Mouse (Mus musculus) E14TG2a.4 (cell line): ENCODE measurements at regions not wholly inside any gene's neighbourhood (a gene's known extent, or its start where the extent isn't known, plus 50 kb on each side); places are given as distances from the start of the nearest gene placed in this dataset.
"Not testable (repeated sequence)": the region's sequence is repeated elsewhere in the genome, so short reads cannot be mapped to it uniquely, and the experiment has no call there.

Experiments
- H3K27me3 ChIP-seq: 2 replicates; pipeline ENCODE4 v1.6.1; 2014; ENCODE audit warnings: low read length, control low read depth; ENCODE audit not compliant: insufficient read depth
- H3K36me3 ChIP-seq: 2 replicates; pipeline ENCODE4 v1.6.1; 2014; ENCODE audit warnings: low read length, control low read depth; ENCODE audit not compliant: insufficient read depth
- H3K4me1 ChIP-seq: replicated peaks from 2 replicates; pipeline ENCODE4 v1.6.1; 2014; ENCODE audit warnings: low read depth, low read length, control low read depth
- H3K4me3 ChIP-seq: replicated peaks from 2 replicates; pipeline ENCODE4 v1.5.1; 2014; ENCODE audit warnings: mild to moderate bottlenecking, low read length
- H3K9me3 ChIP-seq: 2 replicates; pipeline ENCODE4 v1.6.1; 2014; ENCODE audit warnings: low read length, control low read depth
- CTCF ChIP-seq: conservative IDR thresholded peaks from 2 replicates; pipeline ENCODE4 v1.5.1; 2014; ENCODE audit warnings: low read length
- NANOG ChIP-seq: IDR thresholded peaks from 2 replicates; pipeline ENCODE4 v1.6.1; 2014; ENCODE audit warnings: borderline replicate concordance, low read length, mixed read lengths
- POU5F1 ChIP-seq: IDR thresholded peaks from 2 replicates; pipeline ENCODE4 v1.6.1; 2014; ENCODE audit warnings: low read length, borderline replicate concordance

DNA sequence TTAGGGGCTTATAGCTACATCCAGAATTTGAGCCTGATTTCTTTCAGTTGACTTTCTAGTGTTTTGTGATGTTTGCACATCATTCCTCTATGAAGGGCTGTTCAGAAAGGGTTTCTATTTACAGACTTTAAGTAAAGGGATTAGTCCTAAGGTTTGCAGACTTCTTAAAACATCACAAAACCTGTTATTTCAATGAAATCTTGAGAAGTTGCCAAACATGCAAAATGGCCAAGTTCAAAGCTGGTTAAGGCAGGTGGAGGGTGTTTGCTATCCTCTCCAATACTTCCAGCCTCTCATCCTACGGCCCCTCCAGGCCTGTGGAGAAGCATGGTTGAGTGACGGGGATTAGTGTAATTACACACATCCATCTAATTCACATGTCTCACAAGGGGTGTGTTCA is 136.6 kb downstream of the Phlda1 start:
- no peak overlapping the region for H3K4me3 ChIP-seq
- H3K27me3 ChIP-seq = no peaks in the 10 kb centered on the region; the same call in 1 of the 2 replicates
- no peaks in the 10 kb centered on the region for H3K36me3 ChIP-seq
- no peaks in the 10 kb centered on the region for H3K9me3 ChIP-seq
- TF ChIP-seq POU5F1 = no peak
- TF ChIP-seq CTCF = no peak
- no peak for TF ChIP-seq NANOG
- H3K4me1 ChIP-seq = peaks cover 11% of the 10 kb centered on the region

- not testable (repeated sequence) for H3K27me3 ChIP-seq, H3K4me1 ChIP-seq, H3K4me3 ChIP-seq
These were observed 147.7 kb downstream of the Phlda1 start for GRCm38 (mm10) chr10:111653773-111654172.

GRCm38 (mm10) chr10:111654364-111655226 is 148.5 kb downstream of the Phlda1 start:
- TF ChIP-seq CTCF (no peak), NANOG (no peak), POU5F1 (no peak)
- no peaks in the 10 kb centered on the region for H3K9me3 ChIP-seq
- H3K4me3 ChIP-seq = no peak overlapping the region
- 0 out of 2 replicates have a peak, but pooled peaks cover 3% of the 10 kb centered on the region for H3K27me3 ChIP-seq
- no peaks in the 10 kb centered on the region for H3K36me3 ChIP-seq
- peaks cover 10% of the 10 kb centered on the region for H3K4me1 ChIP-seq

More at GRCm38 (mm10) chr10:111653773-111654172, 147.7 kb downstream of the Phlda1 start:
- H3K9me3 ChIP-seq, H3K36me3 ChIP-seq: not testable (repeated sequence)

GRCm38 (mm10) chr10:111658828-111659227 is 152.7 kb downstream of the Phlda1 start:
- Histone ChIP-seq H3K9me3 (no peaks in the 10 kb centered on the region), H3K4me3 (no peak overlapping the region), H3K36me3 (no peaks in the 10 kb centered on the region), H3K4me1 (peaks cover 10% of the 10 kb centered on the region), H3K27me3 (0 out of 2 replicates have a peak, but pooled peaks cover 3% of the 10 kb centered on the region)
- TF ChIP-seq POU5F1 (no peak), CTCF (no peak), NANOG (no peak)

DNA sequence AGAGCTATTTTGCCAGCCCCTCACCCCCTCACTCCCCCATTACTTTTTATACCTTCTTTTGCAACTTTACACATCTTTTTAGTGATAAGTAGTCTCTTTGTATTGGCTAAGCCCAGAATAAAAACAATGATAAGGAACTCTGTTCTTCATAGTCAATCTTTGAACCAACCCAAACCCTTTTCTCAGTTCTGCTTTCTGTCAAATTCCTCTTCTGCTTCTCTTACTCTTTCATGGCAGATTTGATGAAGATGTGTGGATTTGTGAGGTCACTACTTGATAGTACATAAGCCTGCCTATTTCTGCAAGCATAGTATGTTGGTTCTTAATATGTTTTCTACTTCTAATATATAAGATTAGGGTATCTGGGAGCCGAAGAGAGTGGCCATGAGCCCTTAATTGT is 156.6 kb downstream of the Phlda1 start:
- 0 out of 2 replicates have a peak, but pooled peaks cover 3% of the 10 kb centered on the region for H3K27me3 ChIP-seq
- H3K9me3 ChIP-seq = no peaks in the 10 kb centered on the region
- H3K4me3 ChIP-seq = no peak overlapping the region
- no peaks in the 10 kb centered on the region for H3K36me3 ChIP-seq
- peaks cover 10% of the 10 kb centered on the region for H3K4me1 ChIP-seq
- no peak for TF ChIP-seq CTCF
- TF ChIP-seq POU5F1 = no peak
- no peak for TF ChIP-seq NANOG

DNA sequence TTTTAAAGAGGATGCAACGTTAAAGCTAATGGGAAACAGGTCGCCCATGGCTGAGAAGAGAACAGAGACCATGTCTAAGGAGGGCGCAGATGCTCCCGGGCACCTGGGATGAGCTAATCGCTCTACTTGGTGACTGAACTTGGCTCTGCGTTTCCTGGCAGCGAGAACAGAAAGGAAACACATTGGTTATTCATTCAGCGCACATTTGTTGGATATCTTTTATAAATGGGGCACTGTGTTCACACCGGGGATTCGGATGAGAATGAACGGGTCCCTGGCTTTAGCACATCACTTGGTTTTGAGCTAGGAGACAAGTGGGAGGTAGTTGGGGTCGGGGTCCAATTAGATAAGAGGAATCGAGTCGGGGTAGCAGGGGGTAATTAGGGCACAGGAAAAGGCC is 159.7 kb downstream of the Phlda1 start:
- Histone ChIP-seq H3K9me3 (no peaks in the 10 kb centered on the region), H3K36me3 (no peaks in the 10 kb centered on the region), H3K4me1 (peaks cover 7% of the 10 kb centered on the region), H3K27me3 (no peaks in the 10 kb centered on the region), H3K4me3 (no peak overlapping the region)
- TF ChIP-seq NANOG (no peak), POU5F1 (no peak), CTCF (no peak)

DNA sequence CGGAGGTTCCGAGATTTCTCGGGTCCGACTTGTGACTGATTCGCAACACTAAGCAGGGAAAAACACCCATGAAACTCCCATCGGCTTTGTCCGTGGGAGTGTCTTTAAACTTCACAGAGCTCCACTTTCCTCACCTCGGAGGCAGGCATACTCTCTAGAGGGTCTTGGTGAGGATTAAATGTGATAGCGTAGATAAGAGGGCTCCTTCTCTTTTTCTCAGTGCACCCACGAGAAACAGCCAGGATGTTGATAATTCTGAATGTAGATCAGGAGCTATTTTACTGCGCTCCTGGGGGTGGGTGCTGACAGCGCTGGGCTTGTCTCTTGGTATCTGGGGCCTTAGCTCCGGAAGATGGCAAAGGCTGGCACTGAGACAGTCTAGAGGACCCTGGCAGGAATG is 160.9 kb downstream of the Phlda1 start:
- no peak for TF ChIP-seq NANOG
- TF ChIP-seq POU5F1 = no peak
- TF ChIP-seq CTCF = no peak
- no peaks in the 10 kb centered on the region for H3K9me3 ChIP-seq

DNA sequence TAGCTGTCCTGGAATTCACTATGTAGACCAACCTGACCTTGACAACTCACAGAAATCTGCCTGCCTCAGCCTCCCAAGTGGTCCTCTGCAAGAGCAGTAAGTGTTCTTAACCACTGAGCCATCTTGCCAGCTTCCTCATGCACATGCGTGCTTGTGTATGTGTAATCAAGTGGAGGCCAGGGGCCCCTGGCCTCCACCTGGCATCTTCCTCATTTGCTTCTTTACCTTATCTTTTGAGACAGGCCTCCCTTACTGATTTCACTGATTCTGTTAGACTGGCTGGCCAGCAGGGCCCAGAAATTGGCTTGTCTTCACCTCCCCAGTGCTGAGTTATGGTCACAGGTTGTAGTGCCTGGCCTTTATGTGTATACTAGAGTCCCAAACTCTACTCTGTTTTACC is 162.6 kb downstream of the Phlda1 start:
- Histone ChIP-seq H3K27me3 (no peaks in the 10 kb centered on the region), H3K36me3 (no peaks in the 10 kb centered on the region), H3K4me3 (no peak overlapping the region), H3K9me3 (no peaks in the 10 kb centered on the region), H3K4me1 (peaks cover 26% of the 10 kb centered on the region)
- TF ChIP-seq NANOG (no peak), POU5F1 (no peak), CTCF (no peak)

More for the DNA sequence above, 160.9 kb downstream of the Phlda1 start:
- Histone ChIP-seq H3K27me3 (no peaks in the 10 kb centered on the region), H3K4me3 (no peak overlapping the region), H3K36me3 (no peaks in the 10 kb centered on the region), H3K4me1 (peaks cover 9% of the 10 kb centered on the region)

DNA sequence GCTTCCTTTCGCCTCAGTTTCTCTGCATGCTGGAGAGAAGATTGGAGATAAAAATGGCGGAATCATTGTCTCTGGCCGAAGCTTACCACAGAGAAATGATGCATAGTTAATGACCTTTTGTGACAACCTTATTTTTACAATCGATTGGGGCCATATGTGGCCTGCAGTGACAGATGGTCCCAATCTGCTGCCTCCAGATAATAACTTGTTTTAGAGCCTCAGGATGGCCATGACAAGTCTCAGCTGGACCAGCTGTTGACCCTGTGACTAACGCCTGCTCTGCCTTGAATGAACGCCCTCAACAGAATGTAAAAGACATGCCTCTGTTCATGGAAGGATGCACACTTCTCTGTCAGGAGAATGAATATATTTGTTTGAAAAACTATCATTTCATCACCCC is 163.6 kb downstream of the Phlda1 start:
- no peak for TF ChIP-seq CTCF
- no peak for TF ChIP-seq NANOG
- Histone ChIP-seq H3K4me3 (no peak overlapping the region), H3K27me3 (no peaks in the 10 kb centered on the region), H3K9me3 (no peaks in the 10 kb centered on the region), H3K4me1 (peaks cover 33% of the 10 kb centered on the region), H3K36me3 (no peaks in the 10 kb centered on the region)
